Mouse (Mus musculus) ovary, adult 2 months (tissue): ENCODE measurements around the gene Pramef25. TPM values are rescaled to one million over a fixed set of nuclear protein-coding genes. Genes with fewer than 3 reads are reported as not detected.

Source experiments
- polyA plus RNA-seq: library from polyadenylated mRNA; depleted of rRNA; stranded (reverse); fragments of >200 nt; gene quantifications from 2 replicates; pipeline ENCODE4 v1.2.3, GENCODE M21; 2012; rRNA removed

Pramef25 gene
- polyA plus RNA-seq = not detected in 2 replicates

GRCm38 (mm10) chr4:143950916-143951315, at the start of gene Pramef25:
Gene Pramef25 (minus strand): TSS chr4:143951016.

GRCm38 (mm10) chr4:143994269-143994668, 43.5 kb upstream of the Pramef25 start, which contains the start of gene Pramef17:
Gene Pramef17 (minus strand): TSS chr4:143994369.

GRCm38 (mm10) chr4:143966850-143967249, 16.0 kb upstream of the Pramef25 start, which contains the start of gene Gm13101:
Gene Gm13101 (minus strand): TSS chr4:143966950.

GRCm38 (mm10) chr4:143900280-143900679, 50.5 kb downstream of the Pramef25 start, which contains the start of gene Pramef6:
Gene Pramef6 (minus strand): TSS chr4:143900380.

Other genes starting within 250 kb of the Pramef25 start
- gene Gm13089, start 248.3 kb downstream of the Pramef25 start, polyA plus RNA-seq = not detected in 2 replicates
- not detected in 2 replicates for gene Gm13078, start 231.6 kb downstream of the Pramef25 start, polyA plus RNA-seq
- 2.2 and 2.8 TPM in 2 replicates for gene Gm13023, start 161.7 kb downstream of the Pramef25 start, polyA plus RNA-seq
- 1.8 and 3.5 TPM in 2 replicates for gene Gm13084, start 134.9 kb downstream of the Pramef25 start, polyA plus RNA-seq
- 0.44 and 0.96 TPM in 2 replicates for gene Gm13103, start 104.5 kb downstream of the Pramef25 start, polyA plus RNA-seq
- not detected in 2 replicates for gene Pramef6, start 50.6 kb downstream of the Pramef25 start, polyA plus RNA-seq
- gene Gm13101, start 15.9 kb upstream of the Pramef25 start, polyA plus RNA-seq = not detected in 2 replicates
- gene Pramef17, start 43.4 kb upstream of the Pramef25 start, polyA plus RNA-seq = not detected in 2 replicates
- gene Pramel4, start 108.1 kb upstream of the Pramef25 start, polyA plus RNA-seq = not detected in 2 replicates
- not detected in 2 replicates for gene Gm13102, start 155.5 kb upstream of the Pramef25 start, polyA plus RNA-seq
- 1.3 and 1.8 TPM in 2 replicates for gene Oog3, start 211.6 kb upstream of the Pramef25 start, polyA plus RNA-seq
- gene Oog2, start 239.7 kb upstream of the Pramef25 start, polyA plus RNA-seq = 1.1 and 1.3 TPM in 2 replicates